Mouse (Mus musculus): ENCODE results near the gene Magee1. TPM values are rescaled to one million over a fixed set of nuclear protein-coding genes. Genes with fewer than 3 reads are reported as not detected.

The Magee1 gene
- polyA plus RNA-seq (2014; fragmentation: Illumina TruSeq; extraction: RNeasy Lipid Tissue Mini Kit (QIAGEN cat#74804); ENCODE audit: low read depth, low replicate concordance): 10.3 TPM

DNA sequence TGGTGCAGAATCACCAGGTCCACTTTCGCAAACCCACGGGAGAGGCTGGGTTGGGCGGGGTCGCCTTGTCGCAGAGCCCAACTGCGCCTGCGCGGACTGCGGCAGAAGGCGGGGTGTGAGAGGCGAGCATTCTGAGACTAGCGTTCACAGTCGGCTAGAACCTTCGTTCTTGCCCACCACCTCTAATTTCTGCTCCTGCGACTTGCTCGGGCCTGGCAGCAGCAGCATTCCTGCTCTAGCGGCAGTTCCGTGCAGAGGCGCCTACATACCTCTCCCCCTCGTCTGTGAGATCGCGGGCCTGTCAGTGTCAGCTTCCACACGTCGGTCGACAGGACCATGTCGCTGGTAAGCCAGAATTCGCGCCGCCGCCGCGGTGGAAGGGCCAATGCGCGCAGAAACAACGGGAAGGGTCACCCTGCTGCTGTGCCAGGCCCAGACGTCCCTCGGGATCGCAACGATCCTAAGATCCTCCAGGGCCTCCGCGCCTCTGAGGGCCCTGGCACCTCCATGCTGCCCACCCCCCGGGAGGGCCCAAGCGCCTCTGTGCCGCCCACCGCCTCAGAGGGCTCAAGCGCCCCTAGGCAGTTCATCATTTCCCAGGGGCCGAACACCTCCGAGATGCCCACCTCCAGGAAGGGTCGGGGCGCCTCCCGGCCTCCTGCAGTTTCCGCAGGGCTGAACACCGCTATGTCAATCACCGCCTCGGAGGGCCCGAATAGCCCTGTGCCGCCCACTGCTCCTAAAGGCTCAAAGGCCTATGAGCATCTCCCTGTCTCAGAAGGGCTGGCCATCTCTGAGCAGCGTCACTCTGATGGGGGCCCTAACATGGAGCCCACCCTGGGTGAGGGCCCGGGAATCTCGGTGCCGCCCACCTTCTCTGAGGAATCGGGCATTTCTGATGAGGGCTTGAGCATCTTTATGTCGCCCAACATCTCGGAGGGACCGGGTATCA is at the start of gene Magee1:
Magee1 (plus strand) TSS at position 104 of the 952 bp plus-strand sequence.

DNA sequence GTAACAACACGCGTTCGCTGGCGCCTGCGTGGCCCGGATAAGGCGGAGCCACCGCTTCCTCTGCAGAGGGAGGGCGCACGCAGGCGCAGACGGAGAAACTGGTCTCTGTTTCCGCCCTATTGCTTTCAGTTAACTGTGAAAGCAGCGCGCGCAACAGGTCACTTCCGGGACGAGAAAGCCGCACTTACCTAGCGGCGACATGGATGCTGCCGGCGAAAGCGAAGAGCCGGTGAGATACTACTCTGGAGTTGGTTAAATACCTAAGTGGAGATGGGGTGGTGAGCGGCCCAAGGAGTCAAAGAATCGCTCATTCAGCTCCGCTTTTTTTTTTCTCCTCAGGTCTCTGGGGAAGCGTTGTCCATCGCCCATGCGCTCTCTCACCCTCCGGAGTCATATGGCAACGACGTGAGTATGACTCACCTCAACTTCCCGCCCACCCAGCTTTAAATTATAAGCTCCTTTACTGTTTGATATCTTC is 40.5 kb upstream of the Magee1 start, which contains the start of gene Pbdc1:
Pbdc1 (plus strand) TSS at position 142 of the 478 bp plus-strand sequence.

Other genes starting within 250 kb of the Magee1 start
- 13.6 TPM for gene Pbdc1, start 40.6 kb upstream of the Magee1 start, polyA plus RNA-seq (2014; fragmentation: Illumina TruSeq; extraction: RNeasy Lipid Tissue Mini Kit (QIAGEN cat#74804); ENCODE audit: low read depth, low replicate concordance)